Mouse (Mus musculus): ENCODE data around the gene Fam189b. TPM values are rescaled to one million over a fixed set of nuclear protein-coding genes. Genes with fewer than 3 reads are reported as not detected.

Fam189b gene
- polyA plus RNA-seq, 1 experiment from 2014 or later, result 49.9 TPM

DNA sequence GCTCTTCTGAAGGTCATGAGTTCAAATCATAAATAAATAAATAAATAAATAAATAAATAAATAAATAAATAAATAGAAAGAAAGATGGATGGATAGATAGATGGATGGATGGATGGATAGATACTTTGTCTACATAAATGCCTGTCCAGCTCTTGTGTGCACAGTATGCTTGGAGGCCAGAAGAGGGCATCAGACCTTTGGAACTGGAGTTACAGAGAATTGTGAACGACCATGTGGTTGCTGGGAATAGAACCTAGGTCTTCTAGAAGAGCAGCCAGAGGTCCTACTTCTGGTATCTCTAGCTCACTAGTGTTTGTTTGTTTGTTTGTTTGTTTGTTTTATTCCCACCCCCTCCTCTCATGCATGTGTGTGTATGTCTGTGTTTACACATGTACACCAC, 10.4 kb downstream of the Fam189b start:
- ATAC-seq (ENCODE audit: low read depth), result no peak
- H3K27ac ChIP-seq (replicated peaks), result no peak overlapping the region
- no peaks in the 10 kb centered on the region for H3K9me3 ChIP-seq
- WGBS, result 79% methylated on average over 1 of the region's 1 CpGs
- H3K4me1 ChIP-seq (replicated peaks), result peaks cover 13% of the 10 kb centered on the region
- H3K36me3 ChIP-seq, result peaks cover 10% of the 10 kb centered on the region
- H3K27me3 ChIP-seq, result no peaks in the 10 kb centered on the region
- no peak overlapping the region for H3K4me3 ChIP-seq
- no peak overlapping the region for H3K4me2 ChIP-seq
- no peak overlapping the region for H3K9ac ChIP-seq

DNA sequence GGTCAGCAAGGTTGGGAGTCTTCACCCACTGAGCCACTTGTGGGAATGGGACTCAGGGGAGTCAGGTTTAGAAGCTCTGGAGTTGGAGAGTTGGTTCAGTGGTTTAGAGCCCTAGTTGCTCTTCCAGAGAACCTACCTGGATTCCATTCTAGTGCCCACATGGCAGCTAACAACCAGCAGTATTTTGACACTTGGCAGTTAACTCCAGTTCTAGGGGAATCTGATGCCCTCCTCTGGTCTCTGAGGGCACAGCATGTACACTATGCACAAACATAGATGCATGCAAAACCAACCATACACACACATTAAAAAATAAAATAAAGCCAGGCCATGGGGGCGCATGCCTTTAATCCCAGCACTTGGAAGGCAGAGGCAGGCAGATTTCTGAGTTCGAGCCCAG, 10.9 kb downstream of the Fam189b start:
- no peak overlapping the region for H3K4me2 ChIP-seq
- no peaks in the 10 kb centered on the region for H3K9me3 ChIP-seq
- 92% methylated on average over 2 of the region's 2 CpGs for WGBS
- H3K27me3 ChIP-seq, result no peaks in the 10 kb centered on the region
- ATAC-seq (ENCODE audit: low read depth), result no peak
- H3K36me3 ChIP-seq, result peaks cover 5% of the 10 kb centered on the region; the same call in 1 of the 2 replicates
- no peak overlapping the region for H3K9ac ChIP-seq
- peaks cover 13% of the 10 kb centered on the region for H3K4me1 ChIP-seq (replicated peaks)
- no peak overlapping the region for H3K27ac ChIP-seq (replicated peaks)
- H3K4me3 ChIP-seq, result no peak overlapping the region

DNA sequence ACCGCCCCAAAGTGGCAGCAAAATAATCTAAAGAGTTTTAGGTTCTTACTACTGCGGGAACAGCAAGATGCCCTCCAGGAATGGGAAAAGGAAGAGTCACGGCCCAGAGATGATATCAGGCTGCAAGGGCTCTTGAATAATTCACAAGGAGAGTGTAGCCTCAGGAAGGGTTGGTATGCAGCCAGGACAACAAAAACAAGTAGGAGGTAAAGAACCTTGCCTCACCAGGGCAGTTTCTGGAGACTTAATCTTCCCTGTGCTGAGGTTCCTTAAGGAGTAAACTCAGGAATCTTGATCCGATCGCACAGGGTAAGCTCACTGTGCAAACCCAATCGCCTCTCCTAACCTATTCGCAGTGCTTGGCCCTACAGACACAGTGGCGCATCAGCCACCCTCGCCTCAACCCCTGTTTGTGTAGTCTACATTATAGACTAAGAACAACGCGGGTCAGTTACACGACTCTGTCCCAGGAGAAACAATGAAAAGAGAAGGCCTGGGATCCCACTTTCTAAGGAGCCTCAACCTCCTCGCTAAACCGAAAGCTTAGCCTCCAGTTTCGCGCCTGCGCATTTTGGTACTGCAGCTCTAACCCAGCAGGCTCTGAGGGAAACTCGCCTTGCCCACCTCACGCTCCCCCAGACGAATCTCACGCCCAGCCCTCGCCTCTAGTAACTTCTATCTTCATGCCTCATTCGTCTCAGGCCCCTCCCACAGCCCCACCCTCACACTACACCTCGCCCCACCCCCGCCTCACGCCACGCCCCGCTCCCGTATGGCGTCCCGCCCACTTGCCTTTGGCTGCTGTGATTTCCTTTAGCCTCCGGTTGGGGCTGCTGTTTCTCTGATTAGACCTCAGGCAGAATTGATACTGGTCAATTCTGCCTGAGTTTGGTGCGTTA, 13.3 kb downstream of the Fam189b start:
- 8% methylated on average over 33 of the region's 33 CpGs for WGBS
- ATAC-seq (ENCODE audit: low read depth), result peak; percentile 98
- Histone ChIP-seq H3K9ac (peak overlapping the region; percentile 72), H3K4me3 (peak overlapping the region; percentile 41), H3K27ac (replicated peaks) (peak overlapping the region; percentile 82), H3K27me3 (no peaks in the 10 kb centered on the region), H3K4me1 (replicated peaks) (peaks cover 13% of the 10 kb centered on the region), H3K4me2 (peak overlapping the region; percentile 64), H3K9me3 (no peaks in the 10 kb centered on the region), H3K36me3 (no peaks in the 10 kb centered on the region)

DNA sequence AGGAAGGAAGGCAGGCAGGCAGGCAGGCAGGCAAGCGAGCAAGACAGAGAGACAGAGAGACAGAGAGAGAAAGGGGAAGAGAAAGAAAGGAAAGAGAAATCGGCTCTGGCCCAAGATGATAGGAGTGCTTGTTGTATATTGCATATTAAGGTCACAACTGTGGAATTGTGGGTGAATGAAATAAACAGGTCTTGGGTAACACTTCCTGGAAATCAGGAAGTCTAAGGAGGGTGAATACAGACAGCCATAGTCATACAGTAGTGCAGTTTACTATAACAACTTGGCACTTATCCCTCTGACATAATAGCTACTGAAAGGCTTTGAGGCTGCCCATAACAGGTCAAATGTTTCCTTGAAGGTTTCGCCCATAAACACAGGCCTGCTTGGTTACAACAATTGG, 16.9 kb downstream of the Fam189b start:
- Histone ChIP-seq H3K36me3 (peaks cover 10% of the 10 kb centered on the region), H3K4me1 (replicated peaks) (peaks cover 24% of the 10 kb centered on the region), H3K4me3 (no peak overlapping the region), H3K4me2 (no peak overlapping the region), H3K9ac (no peak overlapping the region), H3K27me3 (no peaks in the 10 kb centered on the region), H3K27ac (replicated peaks) (no peak overlapping the region), H3K9me3 (no peaks in the 10 kb centered on the region)
- ATAC-seq (ENCODE audit: low read depth), result no peak
- WGBS, result 85% methylated on average over 3 of the region's 3 CpGs

DNA sequence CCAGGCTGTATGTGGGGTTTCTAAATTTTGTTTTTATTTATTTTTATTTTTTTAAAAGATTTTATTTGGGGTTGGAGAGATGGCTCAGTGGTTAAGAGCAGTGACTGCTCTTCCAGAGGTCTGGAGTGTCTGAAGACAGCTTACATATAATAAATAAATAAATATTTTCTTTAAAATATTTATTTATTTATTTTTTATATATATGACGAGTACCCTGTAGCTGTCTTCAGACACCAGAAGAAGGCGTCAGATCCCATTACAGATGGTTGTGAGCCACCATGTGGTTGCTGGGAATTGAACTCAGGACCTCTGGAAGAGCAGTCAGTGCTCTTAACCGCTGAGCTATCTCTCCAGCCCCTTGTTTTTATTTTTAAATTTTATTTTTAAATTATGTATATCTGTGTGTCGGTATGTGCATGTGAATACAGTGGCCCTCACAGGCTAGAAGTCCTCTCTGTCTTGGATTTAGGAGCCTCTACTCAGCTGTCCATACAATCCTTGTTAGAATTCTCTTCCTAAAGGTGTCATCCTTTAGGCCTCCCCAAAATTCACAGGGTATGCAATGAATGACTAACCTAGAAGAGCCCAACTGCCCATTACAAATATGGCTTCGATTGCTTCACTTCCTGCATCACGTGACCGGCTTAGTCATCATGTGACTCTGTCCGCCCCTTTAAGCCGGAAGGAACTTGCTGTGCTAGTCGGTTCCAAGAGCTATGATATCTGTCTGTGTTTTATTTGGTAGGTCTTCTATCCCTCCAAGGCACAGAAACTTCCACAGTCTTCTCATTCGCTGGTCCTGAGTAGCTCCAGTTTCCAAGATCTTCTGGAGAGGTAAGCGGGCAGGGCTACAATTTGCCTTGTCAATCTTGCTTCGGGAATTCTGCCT, 19.6 kb downstream of the Fam189b start, which contains the start of gene Gba:
Gene Gba, plus strand, starts transcription at position 676 of the 889 bp plus-strand sequence.
- WGBS, result 26% methylated on average over 13 of the region's 13 CpGs
- peak within 1 kb of the TSS; percentile 76 for H3K9ac ChIP-seq
- peaks cover 11% of the 10 kb centered on the region for H3K4me1 ChIP-seq (replicated peaks)
- H3K27me3 ChIP-seq, result no peaks in the 10 kb centered on the region
- no peaks in the 10 kb centered on the region for H3K9me3 ChIP-seq
- H3K4me3 ChIP-seq, result peak within 1 kb of the TSS; percentile 54
- H3K36me3 ChIP-seq, result peaks cover 37% of the 10 kb centered on the region
- H3K4me2 ChIP-seq, result peak within 1 kb of the TSS; percentile 73
- ATAC-seq (ENCODE audit: low read depth), result peak; percentile 82
- H3K27ac ChIP-seq (replicated peaks), result no peak within 1 kb of the TSS

DNA sequence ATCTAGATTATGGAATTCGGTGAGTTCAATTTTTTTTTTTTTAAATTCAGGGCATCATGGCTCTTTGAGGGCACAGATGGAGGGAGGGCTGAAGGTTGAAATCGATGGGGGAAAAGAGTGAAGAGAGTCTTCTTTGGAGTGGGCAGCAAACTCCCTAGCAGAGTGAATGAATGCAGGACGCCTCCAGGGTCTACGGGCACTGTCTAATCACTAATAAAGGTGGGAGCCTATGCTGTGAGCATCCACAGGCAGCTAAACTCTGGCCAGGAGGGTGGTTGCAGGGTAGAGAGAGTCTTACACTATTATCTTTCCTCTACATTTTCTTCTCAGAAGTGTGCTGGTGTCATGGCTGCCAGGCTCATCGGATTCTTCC, 20.2 kb downstream of the Fam189b start:
- Histone ChIP-seq H3K9ac (peak overlapping the region; percentile 76), H3K27ac (replicated peaks) (no peak overlapping the region), H3K4me3 (peak overlapping the region; percentile 54), H3K9me3 (no peaks in the 10 kb centered on the region), H3K27me3 (no peaks in the 10 kb centered on the region), H3K36me3 (peaks cover 43% of the 10 kb centered on the region), H3K4me1 (replicated peaks) (peaks cover 11% of the 10 kb centered on the region), H3K4me2 (peak overlapping the region; percentile 73)
- peak; percentile 47; the same call in 1 of the 2 replicates for ATAC-seq (ENCODE audit: low read depth)
- 33% methylated on average over 5 of the region's 5 CpGs for WGBS

DNA sequence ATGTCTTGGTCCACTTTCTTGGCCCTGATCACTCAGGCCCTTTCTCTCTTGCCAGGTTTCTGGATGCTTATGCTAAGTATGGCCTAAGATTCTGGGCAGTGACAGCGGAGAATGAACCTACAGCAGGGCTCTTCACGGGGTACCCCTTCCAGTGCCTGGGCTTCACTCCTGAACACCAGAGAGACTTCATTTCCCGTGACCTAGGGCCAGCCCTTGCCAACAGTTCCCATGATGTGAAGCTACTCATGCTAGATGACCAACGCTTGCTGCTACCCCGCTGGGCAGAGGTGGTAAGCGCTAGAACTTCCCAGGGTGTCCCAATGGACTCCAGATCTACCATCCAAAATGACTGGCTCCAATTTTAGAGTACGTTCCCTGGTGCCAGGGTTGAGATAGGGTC, 23.1 kb downstream of the Fam189b start:
- Histone ChIP-seq H3K9ac (no peak overlapping the region), H3K27me3 (no peaks in the 10 kb centered on the region), H3K4me2 (no peak overlapping the region), H3K27ac (replicated peaks) (no peak overlapping the region), H3K9me3 (no peaks in the 10 kb centered on the region), H3K36me3 (peaks cover 73% of the 10 kb centered on the region), H3K4me1 (replicated peaks) (peaks cover 11% of the 10 kb centered on the region), H3K4me3 (no peak overlapping the region)
- 93% methylated on average over 7 of the region's 7 CpGs for WGBS
- no peak for ATAC-seq (ENCODE audit: low read depth)

DNA sequence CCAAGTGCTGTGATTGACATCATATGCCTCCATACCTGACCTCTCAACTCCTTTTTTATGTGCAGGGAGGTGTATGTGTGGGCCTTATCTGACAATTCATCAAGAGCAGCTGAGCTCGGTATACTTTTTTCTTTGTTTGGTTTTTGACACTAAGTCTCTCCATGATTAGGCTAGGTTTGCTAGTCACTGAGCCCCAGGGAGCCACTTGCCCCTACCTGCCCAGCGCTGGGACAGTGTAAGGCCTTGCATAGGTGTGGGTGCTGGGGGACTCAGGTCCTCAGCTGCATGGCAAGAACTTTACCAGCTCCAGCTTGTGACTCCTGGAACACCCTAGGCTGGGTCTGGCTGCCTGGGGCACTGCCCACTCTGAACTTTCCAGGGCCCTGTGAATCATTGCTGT, 23.8 kb downstream of the Fam189b start:
- 94% methylated on average over 2 of the region's 2 CpGs for WGBS
- Histone ChIP-seq H3K4me1 (replicated peaks) (peaks cover 14% of the 10 kb centered on the region), H3K36me3 (peaks cover 73% of the 10 kb centered on the region), H3K4me3 (no peak overlapping the region), H3K9me3 (no peaks in the 10 kb centered on the region), H3K27ac (replicated peaks) (no peak overlapping the region), H3K27me3 (no peaks in the 10 kb centered on the region), H3K9ac (no peak overlapping the region), H3K4me2 (no peak overlapping the region)
- ATAC-seq (ENCODE audit: low read depth), result no peak

DNA sequence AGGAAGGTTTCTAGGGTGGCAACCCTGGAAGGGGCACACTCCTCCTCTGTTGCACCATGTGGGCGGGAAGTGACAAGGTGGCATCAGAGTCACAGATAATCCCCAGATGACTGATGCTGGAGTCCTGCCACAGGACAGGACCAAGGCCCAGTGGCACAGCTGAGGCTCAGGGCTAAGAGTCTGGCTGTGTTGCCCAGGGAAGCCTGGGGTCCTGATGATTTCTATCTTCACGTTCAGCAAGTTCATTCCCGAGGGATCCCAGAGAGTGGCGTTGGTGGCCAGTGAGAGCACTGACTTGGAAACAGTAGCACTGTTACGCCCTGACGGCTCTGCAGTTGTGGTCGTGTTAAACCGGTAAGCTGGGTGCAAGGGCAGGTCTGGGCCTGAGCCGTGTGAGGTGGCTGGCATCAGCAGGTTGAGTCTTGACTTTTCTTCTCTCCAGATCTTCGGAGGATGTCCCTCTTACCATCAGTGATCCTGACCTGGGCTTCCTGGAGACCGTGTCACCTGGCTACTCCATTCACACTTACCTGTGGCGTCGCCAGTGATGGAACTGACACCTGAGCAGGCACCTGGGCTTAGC, 25.2 kb downstream of the Fam189b start:
- ATAC-seq (ENCODE audit: low read depth), result no peak
- H3K36me3 ChIP-seq, result peaks cover 73% of the 10 kb centered on the region
- WGBS, result 93% methylated on average over 13 of the region's 13 CpGs
- H3K4me3 ChIP-seq, result no peak overlapping the region
- no peaks in the 10 kb centered on the region for H3K27me3 ChIP-seq
- H3K9me3 ChIP-seq, result no peaks in the 10 kb centered on the region
- peaks cover 25% of the 10 kb centered on the region for H3K4me1 ChIP-seq (replicated peaks)
- H3K4me2 ChIP-seq, result no peak overlapping the region
- H3K9ac ChIP-seq, result no peak overlapping the region
- H3K27ac ChIP-seq (replicated peaks), result no peak overlapping the region

DNA sequence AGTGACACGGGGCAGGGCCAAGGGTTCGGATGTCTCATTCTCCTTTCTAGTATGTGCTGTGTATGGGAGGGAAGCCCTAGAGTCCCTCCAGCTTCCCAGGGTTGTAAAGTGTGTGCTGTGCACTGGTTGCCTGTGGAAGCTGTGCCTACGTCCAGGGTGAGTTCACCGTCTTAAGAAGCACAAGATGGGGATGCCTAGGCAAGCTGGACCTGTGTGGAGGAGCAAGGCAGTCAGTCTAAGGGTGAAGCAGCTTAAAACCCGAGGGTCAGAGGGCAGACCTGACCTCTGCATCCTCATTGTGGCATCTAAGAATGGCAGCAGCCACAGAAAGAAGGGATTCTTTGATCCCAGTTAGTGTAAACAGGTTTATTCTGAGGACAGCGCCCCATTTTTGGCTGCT, 25.8 kb downstream of the Fam189b start:
- Histone ChIP-seq H3K4me3 (no peak overlapping the region), H3K9me3 (no peaks in the 10 kb centered on the region), H3K27me3 (no peaks in the 10 kb centered on the region), H3K4me1 (replicated peaks) (peaks cover 23% of the 10 kb centered on the region), H3K36me3 (peaks cover 73% of the 10 kb centered on the region), H3K9ac (no peak overlapping the region), H3K4me2 (no peak overlapping the region), H3K27ac (replicated peaks) (no peak overlapping the region)
- 89% methylated on average over 6 of the region's 6 CpGs for WGBS
- no peak for ATAC-seq (ENCODE audit: low read depth)

DNA sequence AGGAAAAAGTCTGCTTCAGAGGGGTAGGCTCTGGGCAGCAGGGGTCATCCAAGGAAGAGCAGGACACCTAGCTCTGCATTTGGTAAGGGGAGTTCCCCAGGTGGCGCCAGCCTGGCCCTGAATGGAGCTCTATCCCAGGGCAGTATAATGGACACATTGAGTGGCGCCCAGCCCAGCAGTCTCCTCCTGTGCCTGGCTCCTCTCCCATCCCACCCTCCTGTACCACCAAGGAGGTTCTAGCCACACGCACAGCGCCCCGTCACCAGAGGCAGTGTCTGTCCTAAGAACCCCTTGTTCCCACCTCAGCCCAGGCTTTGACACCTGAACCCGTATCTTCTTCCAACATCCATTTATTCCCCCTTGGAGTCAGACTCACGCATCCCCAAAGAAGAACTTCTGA, 26.8 kb downstream of the Fam189b start:
- ATAC-seq (ENCODE audit: low read depth), result no peak
- Histone ChIP-seq H3K4me3 (no peak overlapping the region), H3K9me3 (no peaks in the 10 kb centered on the region), H3K4me2 (no peak overlapping the region), H3K36me3 (peaks cover 63% of the 10 kb centered on the region), H3K4me1 (replicated peaks) (peaks cover 24% of the 10 kb centered on the region), H3K27ac (replicated peaks) (no peak overlapping the region), H3K27me3 (no peaks in the 10 kb centered on the region), H3K9ac (no peak overlapping the region)
- 89% methylated on average over 7 of the region's 7 CpGs for WGBS

DNA sequence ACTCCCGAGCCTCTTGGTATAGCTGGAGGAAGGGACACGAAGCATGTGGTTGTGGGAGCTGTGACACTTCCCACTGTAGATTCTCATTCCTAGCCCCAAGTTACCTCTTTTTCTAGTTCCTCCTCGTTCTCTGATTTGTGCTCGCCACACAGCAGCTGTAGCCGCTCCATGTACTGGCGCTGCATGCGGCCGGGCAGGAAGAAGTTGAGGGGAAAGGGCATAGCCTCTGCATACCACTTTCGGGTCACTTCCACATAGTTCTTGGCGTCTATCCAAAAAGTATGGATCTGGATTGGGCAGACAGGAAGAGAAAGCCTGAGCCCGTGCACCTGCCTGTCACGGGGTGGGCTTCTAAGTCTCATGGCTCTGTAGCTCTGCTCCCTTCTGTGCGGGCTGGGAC, 27.2 kb downstream of the Fam189b start:
- no peaks in the 10 kb centered on the region for H3K27me3 ChIP-seq
- peaks cover 59% of the 10 kb centered on the region for H3K36me3 ChIP-seq
- H3K27ac ChIP-seq (replicated peaks), result no peak overlapping the region
- WGBS, result 88% methylated on average over 13 of the region's 13 CpGs
- no peaks in the 10 kb centered on the region for H3K9me3 ChIP-seq
- peaks cover 29% of the 10 kb centered on the region for H3K4me1 ChIP-seq (replicated peaks)
- no peak overlapping the region for H3K4me3 ChIP-seq
- no peak overlapping the region for H3K4me2 ChIP-seq
- ATAC-seq (ENCODE audit: low read depth), result no peak
- H3K9ac ChIP-seq, result no peak overlapping the region
